In the genomic region with DNA sequence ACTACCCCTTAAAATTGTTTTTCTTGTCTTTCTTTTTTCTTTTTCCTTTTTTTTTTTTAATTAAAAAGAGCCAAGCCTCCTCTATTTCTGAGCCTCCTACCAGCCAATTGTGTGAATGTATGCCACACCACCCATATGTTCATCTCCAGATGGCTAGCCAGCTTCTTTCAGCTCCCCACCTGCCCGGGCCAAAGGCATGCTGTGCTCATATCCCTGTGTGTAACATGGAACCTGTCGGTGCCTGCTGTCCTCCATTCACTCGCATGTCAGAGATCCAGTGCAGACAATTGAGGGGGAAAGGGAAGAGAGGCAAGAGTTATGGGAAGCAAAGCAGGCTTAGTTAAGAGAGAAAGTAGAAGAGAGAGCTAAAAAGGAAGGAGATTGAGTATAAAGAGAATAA, we compare ENCODE assay signal across 9 mouse cellular contexts.
A peak's percentile ranks its signal among the peaks of the same experiment; 100 is the strongest.
DNase-seq lines count a peak whose midpoint lies in the region; ATAC-seq and TF ChIP-seq lines count a peak whose summit lies in the region.
"Had no signal": no experiment of that assay in that cellular context is flagged by ENCODE, and none has a peak within 500 bp of the region (broad histone marks: within the 10 kb centered on the region; RNA-seq: fewer than 3 reads in every experiment).

No protein-coding gene starts in this region.

- no peaks in the 10 kb centered on the region for H3K36me3 ChIP-seq in embryonic facial prominence, embryonic 11.5 days (replicated peaks; ENCODE audit: control insufficient read depth, insufficient read depth, low read depth, low read length)
- no peaks in the 10 kb centered on the region for H3K36me3 ChIP-seq in hindbrain, embryonic 16.5 days (ENCODE audit: control insufficient read depth, insufficient read depth, low read length)
- no peaks in the 10 kb centered on the region for H3K36me3 ChIP-seq in midbrain, embryonic 14.5 days (ENCODE audit: control insufficient read depth, insufficient read depth, low read length)
- H3K36me3 ChIP-seq in kidney, embryonic 16.5 days (ENCODE audit: insufficient read depth, low read length), result no peaks in the 10 kb centered on the region
- H3K36me3 ChIP-seq in kidney, adult 2 months (ENCODE audit: control insufficient read depth, insufficient read depth, low read length), result no peaks in the 10 kb centered on the region
- H3K36me3 ChIP-seq: limb, embryonic 10.5 days had no signal

- H3K4me1 ChIP-seq in embryonic facial prominence, embryonic 11.5 days (ENCODE audit: control insufficient read depth, insufficient read depth, low read length), result no peaks in the 10 kb centered on the region
- no peaks in the 10 kb centered on the region for H3K4me1 ChIP-seq in hindbrain, embryonic 16.5 days (ENCODE audit: control insufficient read depth, insufficient read depth, low read depth, low read length)
- H3K4me1 ChIP-seq in midbrain, embryonic 14.5 days (ENCODE audit: control insufficient read depth, insufficient read depth, low read length), result no peaks in the 10 kb centered on the region
- H3K4me1 ChIP-seq in kidney, embryonic 16.5 days (ENCODE audit: insufficient read depth, low read length), result no peaks in the 10 kb centered on the region
- H3K4me1 ChIP-seq in kidney, adult 2 months (ENCODE audit: control insufficient read depth, insufficient read depth, low read length), result no peaks in the 10 kb centered on the region
- H3K4me1 ChIP-seq: limb, embryonic 10.5 days had no signal

- H3K9ac ChIP-seq in embryonic facial prominence, embryonic 11.5 days (replicated peaks; ENCODE audit: low read length), result no peak overlapping the region
- no peak overlapping the region for H3K9ac ChIP-seq in hindbrain, embryonic 16.5 days (ENCODE audit: low read depth, low read length)
- no peak overlapping the region for H3K9ac ChIP-seq in midbrain, embryonic 14.5 days (replicated peaks; ENCODE audit: low read length)
- H3K9ac ChIP-seq in kidney, embryonic 16.5 days (replicated peaks; ENCODE audit: low read length), result no peak overlapping the region

- no peak for TF ChIP-seq CTCF in kidney, adult 2 months (conservative IDR thresholded peaks at IDR 0.05; ENCODE audit: insufficient read depth, insufficient read length, low read depth, low read length)

- TF ChIP-seq POLR2A in kidney, adult 2 months (IDR thresholded peaks at IDR 0.05; ENCODE audit: low read depth, low read length), result no peak

- peak; percentile 96 for DNase-seq in cerebellum, adult 11 months
- no peak for DNase-seq in embryonic facial prominence, embryonic 11.5 days (ENCODE audit: low spot score)
- peak; percentile 23 for DNase-seq in midbrain, embryonic 14.5 days
- DNase-seq in kidney, adult 2 months, result no peak
- no peak for DNase-seq in heart, adult 8-10 months (ENCODE audit: low spot score)
- DNase-seq in spleen, postnatal 10 days (ENCODE audit: low spot score in 2 of 2), result no peak

- H3K9me3 ChIP-seq in embryonic facial prominence, embryonic 11.5 days (replicated peaks; ENCODE audit: control insufficient read depth, low read length), result no peaks in the 10 kb centered on the region
- no peaks in the 10 kb centered on the region for H3K9me3 ChIP-seq in hindbrain, embryonic 16.5 days (ENCODE audit: control insufficient read depth, low read length)
- H3K9me3 ChIP-seq in midbrain, embryonic 14.5 days (ENCODE audit: control insufficient read depth, low read length), result no peaks in the 10 kb centered on the region
- no peaks in the 10 kb centered on the region for H3K9me3 ChIP-seq in kidney, embryonic 16.5 days (ENCODE audit: low read length)
- H3K9me3 ChIP-seq: limb, embryonic 10.5 days had no signal

- WGBS in embryonic facial prominence, embryonic 11.5 days, result 75% methylated on average over 3 of the region's 3 CpGs
- 33% methylated on average over 3 of the region's 3 CpGs for WGBS in hindbrain, embryonic 16.5 days
- 40% methylated on average over 3 of the region's 3 CpGs for WGBS in midbrain, embryonic 14.5 days
- 85% methylated on average over 3 of the region's 3 CpGs for WGBS in kidney, embryonic 16.5 days
- 79% methylated on average over 3 of the region's 3 CpGs for WGBS in kidney, adult 2 months

- no peaks in the 10 kb centered on the region for H3K27me3 ChIP-seq in embryonic facial prominence, embryonic 11.5 days (ENCODE audit: control insufficient read depth, insufficient read depth, low read length)
- H3K27me3 ChIP-seq in hindbrain, embryonic 16.5 days (replicated peaks; ENCODE audit: control insufficient read depth, insufficient read depth, low read length), result no peaks in the 10 kb centered on the region
- no peaks in the 10 kb centered on the region for H3K27me3 ChIP-seq in midbrain, embryonic 14.5 days (ENCODE audit: control insufficient read depth, insufficient read depth, low read length)
- H3K27me3 ChIP-seq in kidney, embryonic 16.5 days (ENCODE audit: insufficient read depth, low read length), result no peaks in the 10 kb centered on the region
- no peaks in the 10 kb centered on the region for H3K27me3 ChIP-seq in kidney, adult 2 months (replicated peaks; ENCODE audit: control insufficient read depth, insufficient read depth, low read length)

- H3K4me2 ChIP-seq in embryonic facial prominence, embryonic 11.5 days (ENCODE audit: low read depth, low read length), result no peak overlapping the region
- no peak overlapping the region for H3K4me2 ChIP-seq in hindbrain, embryonic 16.5 days (ENCODE audit: low read length)
- no peak overlapping the region for H3K4me2 ChIP-seq in midbrain, embryonic 14.5 days (ENCODE audit: low read length)
- no peak overlapping the region for H3K4me2 ChIP-seq in kidney, embryonic 16.5 days (replicated peaks; ENCODE audit: low read depth, low read length)

- 0 out of 2 replicates have a peak, but pooled peaks have one; percentile 52 for ATAC-seq in embryonic facial prominence, embryonic 11.5 days (replicated peaks; ENCODE audit: insufficient number of reproducible peaks, low FRiP score, low TSS enrichment, low read depth)
- peak; percentile 95 for ATAC-seq in hindbrain, embryonic 16.5 days
- ATAC-seq in midbrain, embryonic 14.5 days (ENCODE audit: low FRiP score, low TSS enrichment), result peak; percentile 62; the same call in 1 of the 2 replicates
- no peak for ATAC-seq in kidney, embryonic 16.5 days (ENCODE audit: low FRiP score, low TSS enrichment)

- H3K27ac ChIP-seq in embryonic facial prominence, embryonic 11.5 days (replicated peaks; ENCODE audit: low read depth, low read length), result no peak overlapping the region
- H3K27ac ChIP-seq in hindbrain, embryonic 16.5 days (ENCODE audit: low read depth, low read length), result no peak overlapping the region
- H3K27ac ChIP-seq in midbrain, embryonic 14.5 days (replicated peaks; ENCODE audit: low read depth, low read length), result no peak overlapping the region
- H3K27ac ChIP-seq in kidney, embryonic 16.5 days (ENCODE audit: low read length), result no peak overlapping the region
- H3K27ac ChIP-seq in kidney, adult 2 months (ENCODE audit: insufficient read depth, low read depth, low read length), result no peak overlapping the region
- H3K27ac ChIP-seq: limb, embryonic 10.5 days had no signal

- no peak overlapping the region for H3K4me3 ChIP-seq in embryonic facial prominence, embryonic 11.5 days (ENCODE audit: low read depth, low read length)
- no peak overlapping the region for H3K4me3 ChIP-seq in hindbrain, embryonic 16.5 days (ENCODE audit: low read length)
- H3K4me3 ChIP-seq in midbrain, embryonic 14.5 days (replicated peaks; ENCODE audit: low read depth, low read length), result no peak overlapping the region
- no peak overlapping the region for H3K4me3 ChIP-seq in kidney, embryonic 16.5 days (ENCODE audit: low read length)
- H3K4me3 ChIP-seq in kidney, adult 2 months (ENCODE audit: insufficient read depth, low read depth, low read length), result no peak overlapping the region
- H3K4me3 ChIP-seq: limb, embryonic 10.5 days had no signal

Comparison
In these comparisons a context has a peak if more than half of its experiments do, and no peak if none do; other contexts are left out.
1. DNase-seq: peak in cerebellum, adult 11 months (single experiment) and midbrain, embryonic 14.5 days (single experiment); none in embryonic facial prominence, embryonic 11.5 days (single experiment), kidney, adult 2 months (single experiment), heart, adult 8-10 months (single experiment) and spleen, postnatal 10 days (0 of 2).